Mouse (Mus musculus) R1 (cell line): ENCODE measurements at regions not wholly inside any gene's neighbourhood (a gene's known extent, or its start where the extent isn't known, plus 50 kb on each side); places are given as distances from the start of the nearest gene placed in this dataset.

Experiments
- DNase-seq: peaks from one replicate; pipeline ENCODE4 v3.0.0-alpha.2; 2018; ENCODE audit warnings: low read depth, low spot score

- DNase-seq = no peak
Measured at GRCm38 (mm10) chr1:91735436-91735835, 65.8 kb upstream of the Twist2 start.

- DNase-seq = no peak
Measured at GRCm38 (mm10) chr1:91740661-91741060, 60.6 kb upstream of the Twist2 start.

- DNase-seq = no peak
Measured at GRCm38 (mm10) chr1:91742031-91742430, 59.2 kb upstream of the Twist2 start.

GRCm38 (mm10) chr1:91742914-91743313, 58.3 kb upstream of the Twist2 start:
- peak; percentile 24 for DNase-seq

GRCm38 (mm10) chr1:91744076-91744475, 57.2 kb upstream of the Twist2 start:
- DNase-seq = no peak

GRCm38 (mm10) chr1:91744701-91745100, 56.6 kb upstream of the Twist2 start:
- DNase-seq = no peak

- DNase-seq = no peak
Measured at GRCm38 (mm10) chr1:91747583-91747982, 53.7 kb upstream of the Twist2 start.
